Mouse (Mus musculus) kidney, postnatal 0 days (tissue): ENCODE results near the gene Palmd. TPM values are rescaled to one million over a fixed set of nuclear protein-coding genes. Genes with fewer than 3 reads are reported as not detected.

ENCODE experiments used
- ATAC-seq: fragments of 200-750 bp; cut with Nextera tagmentation; replicated peaks from 2 replicates; pipeline ENCODE4 v1.8.0; 2017; ENCODE audit warnings: low read depth, moderate number of reproducible peaks, moderate TSS enrichment, moderate library complexity; ENCODE audit not compliant: low FRiP score
- DNase-seq: peaks from one replicate; pipeline ENCODE4 v3.0.0-alpha.2; 2016; ENCODE audit warnings: low spot score
- H3K27ac ChIP-seq: fragments of 300-500 bp; sonication (generic); 2 replicates; pipeline ENCODE4 v1.5.1; 2014; ENCODE audit warnings: mild to moderate bottlenecking
- H3K27me3 ChIP-seq: fragments of 300-500 bp; sonication (generic); 2 replicates; pipeline ENCODE4 v1.6.1; 2014; ENCODE audit warnings: low read length, mixed read lengths; ENCODE audit not compliant: insufficient read depth
- H3K36me3 ChIP-seq: fragments of 300-500 bp; sonication (generic); 2 replicates; pipeline ENCODE4 v1.6.1; 2014; ENCODE audit warnings: low read length, mixed read lengths; ENCODE audit not compliant: insufficient read depth
- H3K4me1 ChIP-seq: fragments of 300-500 bp; sonication (generic); replicated peaks from 2 replicates; pipeline ENCODE4 v1.6.1; 2014; ENCODE audit warnings: antibody characterized with exemption, low read length, mixed read lengths; ENCODE audit not compliant: insufficient read depth
- H3K4me2 ChIP-seq: fragments of 300-500 bp; sonication (generic); 2 replicates; pipeline ENCODE4 v1.6.1; 2014; ENCODE audit warnings: mild to moderate bottlenecking, low read length, moderate library complexity, mixed read lengths
- H3K4me3 ChIP-seq: fragments of 300-500 bp; sonication (generic); replicated peaks from 2 replicates; pipeline ENCODE4 v1.5.1; 2014; ENCODE audit warnings: low read depth, low read length
- H3K9ac ChIP-seq: fragments of 300-500 bp; sonication (generic); 2 replicates; pipeline ENCODE4 v1.6.1; 2014; ENCODE audit warnings: low read depth, low read length
- H3K9me3 ChIP-seq: fragments of 300-500 bp; sonication (generic); replicated peaks from 2 replicates; pipeline ENCODE4 v1.6.1; 2016; ENCODE audit warnings: low read length, inconsistent platforms, mixed read lengths
- CTCF ChIP-seq: IDR thresholded peaks from 2 replicates; pipeline ENCODE4 v1.5.1; 2016; ENCODE audit warnings: antibody characterized with exemption, low read depth, mild to moderate bottlenecking, moderate library complexity
- WGBS: fragments of 180-500 bp; shearing (Covaris S2); extraction: QIAGEN DNeasy Blood & Tissue Kit; methylation state at CpG from one replicate; pipeline ENCODE4 v1.1.7; 2014; 5-methylcytosine and 5-hydroxymethylcytosine counted together
- polyA plus RNA-seq: library from polyadenylated mRNA; unstranded; fragments of >200 nt; fragmentation: Nextera tagmentation; extraction: Ambion mirVana; gene quantifications from 2 replicates; pipeline ENCODE4 v1.2.1, GENCODE M21; 2015

Gene Palmd
- polyA plus RNA-seq, 1 experiment from 2014 or later: 2.8 TPM

DNA sequence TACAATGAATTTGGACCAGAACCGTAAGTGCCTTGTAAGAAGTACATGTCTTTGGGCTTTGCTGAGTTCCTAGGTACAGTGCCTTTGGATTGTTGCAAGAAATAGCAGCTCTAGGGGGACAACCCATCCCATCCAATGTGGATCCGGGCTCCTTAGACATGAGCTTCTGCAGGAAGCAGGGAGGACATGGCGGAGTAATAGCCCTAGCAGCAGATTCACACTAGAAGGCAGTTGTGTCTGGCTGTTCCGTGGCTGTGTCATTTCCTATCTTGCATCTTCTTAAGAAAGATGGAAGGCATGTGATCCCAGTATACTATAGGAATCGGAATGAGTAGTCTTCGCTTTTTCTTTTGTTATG is 76.6 kb downstream of the Palmd start:
- H3K4me3 ChIP-seq: no peak overlapping the region
- no peaks in the 10 kb centered on the region for H3K36me3 ChIP-seq
- no peak overlapping the region for H3K9ac ChIP-seq
- no peak overlapping the region for H3K4me2 ChIP-seq
- H3K27me3 ChIP-seq: no peaks in the 10 kb centered on the region
- no peaks in the 10 kb centered on the region for H3K9me3 ChIP-seq
- DNase-seq: no peak
- H3K4me1 ChIP-seq: no peaks in the 10 kb centered on the region
- ATAC-seq: no peak
- WGBS: 96% methylated on average over 6 of the region's 6 CpGs
- H3K27ac ChIP-seq: no peak overlapping the region
- no peak for TF ChIP-seq CTCF

GRCm38 (mm10) chr3:116891436-116892205 is 77.2 kb downstream of the Palmd start:
- no peak for TF ChIP-seq CTCF
- H3K27me3 ChIP-seq: no peaks in the 10 kb centered on the region
- ATAC-seq (no peak), DNase-seq (no peak)
- H3K9ac ChIP-seq: no peak overlapping the region
- no peaks in the 10 kb centered on the region for H3K4me1 ChIP-seq
- H3K4me2 ChIP-seq: no peak overlapping the region
- no peak overlapping the region for H3K27ac ChIP-seq
- 91% methylated on average over 17 of the region's 17 CpGs for WGBS
- no peaks in the 10 kb centered on the region for H3K36me3 ChIP-seq
- H3K9me3 ChIP-seq: no peaks in the 10 kb centered on the region
- H3K4me3 ChIP-seq: no peak overlapping the region

- Histone ChIP-seq H3K9me3 (no peaks in the 10 kb centered on the region), H3K4me2 (no peak overlapping the region), H3K27ac (no peak overlapping the region), H3K36me3 (no peaks in the 10 kb centered on the region), H3K4me1 (no peaks in the 10 kb centered on the region), H3K9ac (no peak overlapping the region), H3K27me3 (no peaks in the 10 kb centered on the region), H3K4me3 (no peak overlapping the region)
- no peak for DNase-seq
- WGBS: 78% methylated on average over 4 of the region's 4 CpGs
- TF ChIP-seq CTCF: no peak
- peak; percentile 47; the same call in 1 of the 2 replicates for ATAC-seq
These were observed 78.2 kb downstream of the Palmd start for GRCm38 (mm10) chr3:116890576-116890975.

DNA sequence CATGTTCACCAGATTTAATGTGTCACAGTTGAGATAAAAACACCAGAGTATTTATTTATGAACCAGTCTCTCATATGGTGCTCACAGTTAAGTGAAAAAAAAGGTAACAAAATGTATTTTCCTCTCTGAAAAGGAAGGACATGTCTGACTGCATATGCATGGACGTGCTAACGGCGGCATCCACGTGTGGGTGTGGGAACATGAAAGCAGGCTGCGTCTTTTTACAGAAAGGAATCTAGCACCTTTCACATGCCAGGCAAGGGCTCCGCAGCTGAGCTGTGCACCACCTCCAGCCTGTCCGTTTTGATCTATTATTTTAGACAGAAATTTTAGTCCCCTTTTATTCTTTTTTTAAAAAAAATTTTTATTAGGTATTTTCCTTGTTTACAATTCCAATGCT is 79.4 kb downstream of the Palmd start:
- TF ChIP-seq CTCF: no peak
- 88% methylated on average over 7 of the region's 7 CpGs for WGBS
- Histone ChIP-seq H3K36me3 (0 out of 2 replicates have a peak, but pooled peaks cover 2% of the 10 kb centered on the region), H3K4me1 (no peaks in the 10 kb centered on the region), H3K4me3 (no peak overlapping the region), H3K27me3 (no peaks in the 10 kb centered on the region), H3K27ac (no peak overlapping the region), H3K9ac (no peak overlapping the region), H3K4me2 (no peak overlapping the region), H3K9me3 (no peaks in the 10 kb centered on the region)
- no peak for ATAC-seq
- DNase-seq: no peak

DNA sequence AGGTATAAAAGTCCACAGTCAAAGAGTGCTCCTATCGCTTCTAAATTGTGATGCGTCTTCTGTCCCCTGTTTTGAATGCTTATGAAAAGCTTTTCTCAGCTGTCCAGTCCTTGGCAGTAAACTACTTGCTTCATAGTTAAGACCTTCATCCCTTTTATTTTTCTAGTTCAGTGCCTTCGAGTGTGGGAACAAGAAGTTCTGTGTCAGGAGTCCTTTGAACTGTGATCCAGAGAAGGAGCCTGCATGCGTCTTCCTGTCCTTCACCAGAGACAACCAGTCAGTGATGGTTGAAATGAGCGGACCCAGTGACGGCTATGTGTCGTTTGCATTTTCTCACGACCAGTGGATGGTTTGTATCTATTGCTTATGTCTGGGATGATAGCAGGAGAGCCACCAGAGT is 83.8 kb downstream of the Palmd start:
- Histone ChIP-seq H3K4me3 (no peak overlapping the region), H3K36me3 (0 out of 2 replicates have a peak, but pooled peaks cover 3% of the 10 kb centered on the region), H3K27me3 (no peaks in the 10 kb centered on the region), H3K4me1 (no peaks in the 10 kb centered on the region), H3K9me3 (no peaks in the 10 kb centered on the region), H3K27ac (no peak overlapping the region), H3K4me2 (no peak overlapping the region), H3K9ac (no peak overlapping the region)
- 87% methylated on average over 8 of the region's 8 CpGs for WGBS
- ATAC-seq (no peak), DNase-seq (no peak)
- no peak for TF ChIP-seq CTCF

DNA sequence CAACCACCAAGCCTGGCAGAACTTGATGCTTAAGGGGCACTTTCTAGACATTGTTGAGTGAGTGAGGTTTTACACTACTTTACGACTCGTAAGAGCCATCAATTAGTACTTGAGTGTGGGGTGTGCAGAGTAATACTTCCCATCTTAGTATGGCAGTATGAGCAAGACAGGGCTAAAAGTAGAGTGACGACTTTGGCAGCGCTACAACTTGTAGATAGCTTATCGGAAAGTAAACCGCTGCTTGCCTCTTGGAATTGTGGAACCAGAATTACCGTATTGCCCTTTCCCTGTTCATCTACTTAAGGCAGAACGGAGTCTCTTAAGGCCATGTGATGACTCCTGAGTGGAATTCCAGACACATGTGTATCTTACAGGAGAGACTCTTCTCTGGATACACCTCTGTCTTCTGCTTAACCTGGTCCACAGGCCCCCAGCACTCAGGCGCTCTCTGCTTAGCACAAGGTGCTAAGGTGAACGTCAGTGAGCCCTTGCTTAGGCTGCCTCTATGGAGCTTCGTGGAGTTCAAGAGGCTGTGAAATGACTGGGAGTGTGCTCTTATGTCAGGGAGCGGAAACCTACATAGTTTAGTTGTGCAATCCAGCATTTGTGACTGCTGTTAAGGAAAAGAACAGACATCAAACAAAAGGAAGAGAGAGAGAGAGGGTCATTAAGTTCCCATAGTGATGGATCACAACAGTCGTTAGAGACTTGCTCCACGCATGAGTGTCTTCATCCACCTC is 86.4 kb downstream of the Palmd start:
- H3K36me3 ChIP-seq: 0 out of 2 replicates have a peak, but pooled peaks cover 3% of the 10 kb centered on the region
- no peaks in the 10 kb centered on the region for H3K9me3 ChIP-seq
- H3K27me3 ChIP-seq: no peaks in the 10 kb centered on the region
- TF ChIP-seq CTCF: no peak
- no peak for ATAC-seq
- no peak for DNase-seq
- no peaks in the 10 kb centered on the region for H3K4me1 ChIP-seq
- no peak overlapping the region for H3K4me2 ChIP-seq
- H3K9ac ChIP-seq: no peak overlapping the region
- no peak overlapping the region for H3K4me3 ChIP-seq
- no peak overlapping the region for H3K27ac ChIP-seq
- WGBS: 82% methylated on average over 14 of the region's 14 CpGs
